Mouse (Mus musculus): Measurements from ENCODE around the gene Timp4. TPM values are rescaled to one million over a fixed set of nuclear protein-coding genes. Genes with fewer than 3 reads are reported as not detected.

Timp4 gene
- 3.9 and 5.4 TPM in 2 replicates for polyA plus RNA-seq (2015; fragmentation: Nextera tagmentation; extraction: Ambion mirVana)

DNA sequence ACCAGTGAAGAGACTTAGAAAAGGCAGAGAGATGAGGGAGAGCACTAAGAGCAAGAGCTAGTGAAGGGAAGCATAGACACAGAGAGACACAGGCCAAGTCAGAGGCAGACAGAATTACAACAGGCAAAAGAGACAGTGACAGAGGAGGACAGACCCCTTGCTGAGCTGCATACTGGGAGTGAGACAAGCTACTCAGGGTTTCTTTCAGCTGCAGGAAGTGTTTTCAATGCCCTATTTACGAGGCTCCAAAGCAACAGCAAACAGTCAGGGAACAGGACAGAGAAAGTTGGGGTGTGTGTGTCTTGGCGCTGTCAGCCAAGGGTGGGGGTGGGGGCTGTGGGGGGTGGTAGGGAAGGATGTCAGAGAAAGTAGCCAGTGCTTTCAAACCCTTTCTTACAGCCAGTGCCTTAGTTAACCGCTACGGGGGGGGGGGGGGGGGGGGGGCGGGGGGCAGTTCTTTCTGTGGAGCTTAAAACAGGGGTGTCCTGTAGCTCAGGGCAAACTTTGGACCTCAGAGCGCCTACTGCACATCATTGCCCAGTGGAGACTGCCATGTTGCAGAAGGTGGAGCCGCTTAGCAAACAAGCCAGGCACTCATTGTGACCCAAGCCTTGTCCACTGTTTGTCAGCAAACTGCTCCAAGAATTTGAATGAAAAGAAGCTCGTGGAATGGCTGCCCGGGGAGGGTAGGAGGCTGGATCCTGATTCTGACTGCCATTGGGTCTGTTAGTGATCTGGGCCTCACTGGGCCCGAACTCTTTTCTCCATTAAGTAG lies at the start of gene Timp4:
Gene Timp4 (minus strand): TSS at position 107 of the 775 bp plus-strand sequence.

DNA sequence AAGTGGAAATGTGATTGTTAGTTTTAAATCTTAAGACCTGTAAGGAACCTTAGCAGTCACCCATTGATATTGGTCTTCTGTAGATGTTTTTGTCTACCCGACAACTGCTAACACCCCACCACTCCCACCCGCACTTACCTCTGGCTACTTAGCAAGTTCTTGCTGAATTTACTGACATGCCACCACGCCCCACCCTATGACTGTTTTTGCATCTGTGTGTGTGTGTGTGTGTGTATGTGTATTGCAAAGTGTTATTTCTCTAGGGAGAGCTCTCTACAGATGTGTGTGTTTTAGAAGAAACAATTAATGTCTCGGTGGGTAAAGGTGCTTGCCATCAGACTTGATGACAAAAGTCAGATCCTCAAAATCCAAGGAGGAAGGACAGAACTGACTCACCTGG lies 25.0 kb downstream of the Timp4 start, which contains the start of gene Gm17482:
Gene Gm17482 (plus strand): TSS at position 301 of the 400 bp plus-strand sequence.

Other genes with a start within 250 kb of the Timp4 start
- gene Tamm41, start 214.3 kb downstream of the Timp4 start, polyA plus RNA-seq (2015; fragmentation: Nextera tagmentation; extraction: Ambion mirVana), result 25.7 and 26.7 TPM in 2 replicates
- gene Syn2, start 117.3 kb downstream of the Timp4 start, polyA plus RNA-seq (2015; fragmentation: Nextera tagmentation; extraction: Ambion mirVana), result 3.5 and 4.4 TPM in 2 replicates
- gene Gm17482, start 24.9 kb downstream of the Timp4 start, polyA plus RNA-seq (2015; fragmentation: Nextera tagmentation; extraction: Ambion mirVana), result not detected in 2 replicates
- 10.0 and 49.9 TPM in 2 replicates for gene Pparg, start 108.7 kb upstream of the Timp4 start, polyA plus RNA-seq (2015; fragmentation: Nextera tagmentation; extraction: Ambion mirVana)

Data from skeletal muscle tissue, postnatal 0 days (tissue).